Mouse (Mus musculus) left cerebral cortex, postnatal 14 days (tissue): ENCODE measurements around the gene Gpc5. TPM values are rescaled to one million over a fixed set of nuclear protein-coding genes. Genes with fewer than 3 reads are reported as not detected.

Source experiments
- DNase-seq, 2 experiments: peaks; one replicate each; pipeline ENCODE4 v3.0.0; 2021 to 2022; ENCODE audit warnings: low spot score in 2 of 2, mixed read lengths in 1 of 2
- intact Hi-C: fragments of 180-260 bp; cut with DNase I; formaldehyde crosslinking; loops from one replicate; pipeline ENCODE4 v1.15.1; 2025
- microRNA-seq, 2 experiments: library from miRNA; unstranded; fragments of <30 nt; microRNA quantifications; one replicate each; pipeline ENCODE4 v1.2.0; 2022
- total RNA-seq, 2 experiments: library from RNA; stranded (reverse); gene quantifications; 2 replicates each; pipeline ENCODE4 v1.2.3; 2021

The Gpc5 gene
- total RNA-seq, 2 experiments from 2014 or later: 34.5 to 37.6 TPM

- intact Hi-C loops: no loop called here
- no peak for DNase-seq
Measured at GRCm38 (mm10) chr14:116453356-116453755, 1361.3 kb downstream of the Gpc5 start.

DNA sequence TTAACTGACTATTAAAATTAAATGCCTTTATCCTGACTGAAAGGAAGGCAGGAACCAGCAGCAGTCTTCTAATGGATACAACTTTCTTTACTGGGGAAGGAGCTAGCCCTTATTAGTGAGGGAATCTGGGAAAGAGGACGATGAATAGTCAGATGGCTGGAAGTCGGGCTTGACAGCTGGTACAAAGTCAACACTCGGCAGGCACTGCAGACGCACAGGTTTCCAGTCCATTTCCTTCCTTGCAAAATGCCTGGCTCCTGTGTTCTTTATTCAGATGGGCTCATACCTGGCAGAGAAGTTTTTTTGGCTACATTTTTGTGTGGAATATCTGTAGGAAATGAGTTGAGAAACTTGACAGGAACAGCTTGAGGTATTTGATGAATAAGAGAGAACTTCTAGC, 1364.2 kb downstream of the Gpc5 start:
- intact Hi-C loops: no loop called here
- no peak for DNase-seq

DNA sequence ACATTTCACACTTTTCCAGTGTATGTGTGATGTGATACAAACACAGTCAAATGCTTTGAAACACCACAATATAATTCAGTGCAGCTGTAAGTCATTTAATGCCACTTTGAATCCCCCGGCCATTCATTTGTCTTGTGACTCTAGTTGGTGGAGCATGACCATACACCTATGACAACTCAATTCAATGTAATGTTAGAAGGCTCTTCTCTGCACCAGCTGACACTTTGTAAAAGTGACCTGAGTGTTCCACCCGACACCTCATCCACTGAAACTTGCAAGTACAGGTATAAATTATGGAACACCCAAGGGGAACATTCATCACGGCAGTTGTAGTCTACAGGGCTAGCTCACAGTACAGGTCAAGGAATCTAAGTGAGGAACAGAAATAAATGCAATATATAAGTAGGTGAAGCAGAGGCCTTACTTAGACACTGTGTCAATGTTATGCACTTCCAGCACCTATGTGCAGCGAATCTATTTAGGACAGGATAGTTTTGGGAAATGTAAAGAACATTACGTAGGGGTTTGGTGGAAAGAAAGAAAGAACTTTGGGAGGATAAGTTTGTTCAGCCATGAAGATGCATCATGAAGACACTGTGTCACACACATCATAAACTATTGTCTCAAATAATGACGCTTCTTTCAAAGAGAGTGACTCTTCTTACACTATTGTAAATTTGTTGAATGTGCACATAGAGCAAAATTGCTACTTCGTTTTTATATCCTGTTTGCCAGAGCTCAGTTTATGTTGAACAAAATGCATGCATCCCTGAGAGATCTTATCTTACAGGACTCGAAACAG, 1381.6 kb downstream of the Gpc5 start:
- intact Hi-C loops: no loop called here
- no peak for DNase-seq

DNA sequence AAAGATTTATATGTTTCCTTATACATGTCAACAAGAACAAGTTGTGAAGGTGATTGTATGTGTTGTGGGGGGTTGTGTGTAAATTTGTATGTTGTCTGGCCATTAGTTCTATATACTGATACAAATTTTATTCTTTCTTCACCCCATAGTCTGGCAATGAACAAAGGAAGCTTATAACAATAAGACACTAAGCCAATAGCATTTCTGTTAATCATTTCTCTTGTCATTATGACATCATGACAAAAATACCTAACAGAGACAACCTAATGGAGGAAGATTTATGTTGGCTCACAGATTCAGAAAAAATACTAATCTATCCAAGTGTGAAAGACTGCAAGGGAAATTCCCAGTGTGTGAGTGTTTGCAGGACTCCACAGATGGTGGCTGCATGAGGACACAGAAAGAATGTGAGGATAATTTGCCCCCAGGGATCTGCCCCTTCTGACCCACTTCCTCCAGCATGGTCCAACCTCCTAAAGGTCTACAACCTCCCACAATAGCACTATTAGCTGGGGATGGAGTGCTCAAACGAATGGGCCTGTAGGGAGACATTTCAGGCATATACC, 1402.4 kb downstream of the Gpc5 start:
- intact Hi-C loops: no loop called here
- no peak for DNase-seq

GRCm38 (mm10) chr14:116538216-116538615, 1446.2 kb downstream of the Gpc5 start:
- DNase-seq: no peak
- intact Hi-C loops: no loop called here

DNA sequence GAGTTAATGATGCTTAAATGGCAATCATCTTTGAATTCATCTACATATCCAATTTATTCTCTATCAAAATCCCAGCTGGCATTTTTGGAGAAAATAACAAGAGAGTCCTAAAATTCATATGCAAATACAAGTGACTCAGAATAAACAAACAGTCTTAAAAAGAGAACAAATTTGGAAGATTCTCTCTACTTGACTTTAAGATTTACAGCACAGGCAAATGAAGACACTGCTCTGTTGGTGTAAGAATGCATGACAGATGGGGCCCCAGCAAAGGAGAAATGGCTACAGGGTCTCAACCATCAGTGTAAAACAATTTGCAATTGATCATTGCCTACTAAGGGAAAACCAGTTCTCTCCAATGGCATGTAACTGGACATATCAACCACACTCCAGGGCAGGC, 1451.7 kb downstream of the Gpc5 start:
- intact Hi-C loops: loop anchor here (10.0 kb wide), 1 partner anchor 709 kb away; no protein-coding TSS in a partner anchor
- peak in 1 of 2 experiments; percentile 25 for DNase-seq

DNA sequence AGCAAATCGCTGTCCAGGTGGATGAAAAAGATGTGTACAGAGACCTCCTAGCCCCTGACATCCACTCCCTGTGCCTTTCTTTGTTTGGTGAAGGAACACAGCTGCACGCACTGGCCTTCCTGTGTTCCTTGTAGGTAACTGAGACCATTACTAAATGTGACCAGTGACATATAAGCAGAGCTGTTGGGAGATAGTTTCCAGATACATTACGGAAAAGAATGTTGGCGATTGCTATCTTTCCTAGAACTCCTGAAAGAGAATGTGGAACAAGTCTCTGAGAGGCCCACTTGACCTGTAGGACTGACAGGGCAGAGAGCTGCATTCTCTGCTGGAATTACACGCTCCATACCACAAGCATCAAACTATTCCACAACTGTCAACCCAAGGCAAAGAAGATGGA, 1459.4 kb downstream of the Gpc5 start:
- DNase-seq: no peak
- intact Hi-C loops: no loop called here

DNA sequence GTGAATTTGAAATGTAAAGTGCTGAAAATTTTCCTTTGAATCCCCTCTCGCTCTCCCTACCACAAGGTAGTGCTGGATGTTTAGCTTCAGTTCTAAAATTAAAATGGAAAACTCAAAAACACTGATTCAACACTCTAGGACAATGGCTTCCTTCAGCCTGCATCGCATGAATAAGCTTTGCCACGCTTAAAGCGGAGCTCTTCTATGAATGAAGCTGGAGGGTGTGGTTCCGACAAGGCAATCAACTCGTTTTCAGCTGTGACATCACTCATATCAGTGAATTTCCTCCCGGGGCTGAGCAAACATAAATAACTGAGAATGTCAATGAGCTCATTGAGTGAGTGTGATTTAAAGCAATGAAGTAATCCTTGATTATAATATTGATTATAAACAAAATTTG, 1461.3 kb downstream of the Gpc5 start:
- peak in 1 of 2 experiments; percentile 14 for DNase-seq
- intact Hi-C loops: no loop called here

- no peak for DNase-seq
- intact Hi-C loops: no loop called here
Measured at GRCm38 (mm10) chr14:116558141-116558800, 1466.3 kb downstream of the Gpc5 start.

- DNase-seq: peak in 1 of 2 experiments; percentile 13
- intact Hi-C loops: loop anchor here (10.0 kb wide), 1 partner anchor 365 kb away; the partner anchor contains the start of gene Gpc6
Measured at GRCm38 (mm10) chr14:116559990-116560389, 1468.0 kb downstream of the Gpc5 start.

Small RNA genes lying within 50 kb of the gene (microRNA-seq; reads per million reads assigned to microRNA genes)
- gene Mir17 (1,900 to 2,217 reads per million in 2 experiments), gene Mir18 (161 to 164 reads per million in 2 experiments), gene Mir19a (0.26 to 0.34 reads per million in 2 experiments), gene Mir19b-1 (0 to 1.1 reads per million in 2 experiments), gene Mir20a (545 to 594 reads per million in 2 experiments), gene Mir92-1 (560 to 1,288 reads per million in 2 experiments)
